Mouse (Mus musculus) erythroblast, embryonic 14.5 days (primary cell): ENCODE measurements at regions not wholly inside any gene's neighbourhood (a gene's known extent, or its start where the extent isn't known, plus 50 kb on each side); places are given as distances from the start of the nearest gene placed in this dataset.

Experiments
- GATA1 ChIP-seq: IDR thresholded peaks from 2 replicates; pipeline ENCODE4 v1.6.1; 2012; ENCODE audit warnings: low read length, inconsistent platforms, mixed read lengths
- TAL1 ChIP-seq: IDR thresholded peaks from 3 replicates; pipeline ENCODE4 v1.6.1; 2012; ENCODE audit warnings: low read length, inconsistent platforms, mixed read lengths

- TF ChIP-seq TAL1 (no peak), GATA1 (no peak)
Measured at GRCm38 (mm10) chr10:83957118-83957759, 234.6 kb downstream of the 1500009L16Rik start.
